Mouse (Mus musculus) olfactory bulb, adult 2 months (tissue): ENCODE data around the gene Syngr3.

ENCODE experiments used
- CTCF ChIP-seq: fragments of 200-500 bp; IDR thresholded peaks from 2 replicates; pipeline ENCODE4 v1.5.1; 2012; ENCODE audit warnings: low read depth, mild to moderate bottlenecking, low read length, moderate library complexity; ENCODE audit not compliant: insufficient read depth
- POLR2A ChIP-seq: fragments of 200-500 bp; IDR thresholded peaks from 2 replicates; pipeline ENCODE4 v1.6.1; 2012; ENCODE audit warnings: mild to moderate bottlenecking, low read depth, low read length, moderate library complexity; ENCODE audit not compliant: insufficient read depth

- no peak for TF ChIP-seq POLR2A
- no peak for TF ChIP-seq CTCF
These were observed 2.2 kb downstream of the Syngr3 start for GRCm38 (mm10) chr17:24687599-24687998.
